Mouse (Mus musculus): ENCODE measurements around the gene Pkn3.
A peak's percentile ranks its signal among the peaks of the same experiment; 100 is the strongest.
"Not testable (repeated sequence)": the region's sequence is repeated elsewhere in the genome, so short reads cannot be mapped to it uniquely, and the experiment has no call there.

Gene Pkn3

GRCm38 (mm10) chr2:30077502-30078348 is at the start of gene Pkn3:
Gene Pkn3 (plus strand): TSS chr2:30077684.
- peak; percentile 93 for DNase-seq (ENCODE audit: low spot score)

GRCm38 (mm10) chr2:30032244-30032846 is 45.1 kb upstream of the Pkn3 start:
- no peak for DNase-seq (ENCODE audit: low spot score)

DNA sequence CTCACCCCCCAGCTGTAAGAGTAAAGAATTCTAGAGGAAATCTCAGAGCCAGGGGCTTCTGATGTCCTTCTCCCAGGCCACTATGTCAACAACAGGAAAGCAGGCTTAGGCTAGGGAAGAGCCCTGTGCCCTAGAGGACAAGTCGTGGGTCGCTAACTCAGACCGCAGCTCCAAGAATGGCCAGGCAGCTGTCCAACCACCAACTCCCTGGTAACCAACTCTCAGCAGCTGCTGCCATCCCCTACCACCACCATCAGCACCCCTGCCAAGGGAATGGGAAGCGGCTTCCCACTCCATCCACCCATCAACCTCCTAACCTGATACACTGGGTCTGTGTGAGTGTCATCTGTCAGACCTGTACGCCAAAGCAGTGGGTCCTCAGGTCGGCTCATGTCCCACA is 44.5 kb upstream of the Pkn3 start:
- DNase-seq (ENCODE audit: low spot score) = no peak

DNA sequence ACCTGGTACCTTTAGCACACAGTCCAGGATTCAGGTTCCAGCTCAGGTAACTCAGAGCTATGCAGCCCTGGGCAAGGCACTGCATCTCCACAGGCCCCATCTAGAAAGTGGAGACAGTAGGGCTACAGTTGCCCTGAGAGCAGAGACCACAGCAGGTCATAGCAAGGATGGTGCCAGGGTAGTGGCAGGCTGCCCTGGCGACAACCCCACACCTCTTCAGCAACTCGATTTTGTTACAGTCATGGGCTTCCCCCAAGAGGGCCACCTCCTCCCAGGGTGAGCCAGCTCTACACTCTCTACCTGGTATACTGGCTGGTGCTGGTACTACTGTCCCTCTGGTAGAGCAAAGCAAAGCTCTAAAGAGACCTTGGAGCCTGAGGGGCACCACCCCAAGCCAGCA is 39.7 kb upstream of the Pkn3 start:
- no peak for DNase-seq (ENCODE audit: low spot score)

- no peak for DNase-seq (ENCODE audit: low spot score)
Observed at GRCm38 (mm10) chr2:30038370-30038769, 39.1 kb upstream of the Pkn3 start.

GRCm38 (mm10) chr2:30039687-30040086 is 37.8 kb upstream of the Pkn3 start:
- no peak for DNase-seq (ENCODE audit: low spot score)

DNA sequence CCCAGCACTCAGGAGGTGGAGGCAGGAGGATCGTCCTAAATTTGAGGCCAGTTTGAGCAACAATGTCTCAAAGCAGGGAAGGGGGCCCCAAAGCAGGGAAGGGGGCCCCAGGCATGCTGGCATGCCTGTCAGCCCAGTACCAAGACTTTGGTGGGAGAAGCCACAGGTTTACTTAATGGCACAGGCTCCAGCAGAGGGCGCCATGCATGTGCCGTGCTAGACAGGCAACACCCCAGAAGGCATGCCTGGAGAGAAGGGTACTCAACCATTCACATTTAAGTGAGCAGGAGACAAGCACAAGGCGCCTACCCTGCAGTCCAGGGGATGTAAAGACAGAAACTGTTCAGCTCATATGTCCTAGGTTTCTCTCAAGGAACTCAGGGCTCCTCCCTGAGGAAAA is 35.0 kb upstream of the Pkn3 start:
- peak; percentile 90 for DNase-seq (ENCODE audit: low spot score)

DNA sequence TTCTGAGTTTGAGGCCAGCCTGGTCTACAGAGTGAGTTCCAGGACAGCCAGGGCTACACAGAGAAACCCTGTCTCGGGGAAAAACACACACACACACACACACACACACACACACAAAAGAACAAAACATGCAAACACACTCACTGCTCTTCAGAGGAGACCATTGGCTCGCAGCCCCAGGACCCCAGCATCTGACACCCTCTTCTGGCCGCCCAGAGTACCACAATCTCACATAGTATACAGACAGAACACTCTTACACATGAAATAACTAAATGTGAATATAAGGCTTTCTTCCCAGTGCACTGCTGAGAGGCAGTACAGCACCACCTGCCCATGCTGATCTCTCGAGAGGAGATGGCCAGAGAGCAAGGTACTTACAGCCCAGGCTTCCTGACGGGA is 32.9 kb upstream of the Pkn3 start:
- DNase-seq (ENCODE audit: low spot score) = no peak

GRCm38 (mm10) chr2:30047127-30047526 is 30.4 kb upstream of the Pkn3 start:
- no peak for DNase-seq (ENCODE audit: low spot score)

GRCm38 (mm10) chr2:30048101-30048501 is 29.4 kb upstream of the Pkn3 start:
- DNase-seq (ENCODE audit: low spot score) = no peak

- peak; percentile 98 for DNase-seq (ENCODE audit: low spot score)
Observed at GRCm38 (mm10) chr2:30048699-30049388, 28.6 kb upstream of the Pkn3 start, which contains the start of gene Wdr34. Gene Wdr34 (minus strand): TSS chr2:30048881.

DNA sequence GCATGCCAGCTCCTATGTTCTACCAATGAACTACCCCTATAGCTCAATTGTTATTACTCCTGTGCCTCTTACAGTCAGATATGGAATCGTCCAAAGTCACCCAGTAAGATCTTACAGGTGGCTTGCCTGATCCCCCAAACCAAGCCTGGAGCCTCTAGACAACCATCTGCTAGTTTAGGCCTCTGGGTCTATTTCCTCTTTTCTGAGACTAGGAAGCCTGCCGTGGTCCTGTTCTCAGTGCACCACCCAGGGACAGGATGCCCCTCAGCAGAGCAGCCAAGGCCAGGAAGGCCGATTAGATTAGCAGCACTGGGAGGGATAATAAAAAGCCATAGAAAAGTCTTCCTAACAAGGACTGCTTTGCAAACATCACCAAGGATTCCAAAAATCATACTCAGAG is 27.7 kb upstream of the Pkn3 start:
- DNase-seq (ENCODE audit: low spot score) = no peak

- no peak for DNase-seq (ENCODE audit: low spot score)
Observed at GRCm38 (mm10) chr2:30051992-30052761, 25.3 kb upstream of the Pkn3 start.

DNA sequence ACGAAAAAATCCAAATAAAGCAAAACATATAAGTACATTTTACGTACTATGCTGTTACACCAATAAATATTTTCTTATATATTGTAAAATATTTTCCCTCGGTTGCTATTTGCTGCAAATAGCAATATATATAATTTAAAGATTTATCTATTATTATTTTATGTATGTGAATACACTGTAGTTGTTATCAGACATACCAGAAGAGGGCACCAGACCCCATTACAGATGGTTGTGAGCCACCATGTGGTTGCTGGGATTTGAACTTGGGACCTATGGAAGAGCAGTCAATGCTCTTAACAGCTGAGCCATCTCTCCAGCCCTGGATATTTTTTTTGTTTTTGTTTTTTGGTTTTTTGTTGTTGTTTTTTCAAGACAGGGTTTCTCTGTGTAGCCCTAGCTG is 22.2 kb upstream of the Pkn3 start:
- not testable (repeated sequence) for DNase-seq (ENCODE audit: low spot score)

DNA sequence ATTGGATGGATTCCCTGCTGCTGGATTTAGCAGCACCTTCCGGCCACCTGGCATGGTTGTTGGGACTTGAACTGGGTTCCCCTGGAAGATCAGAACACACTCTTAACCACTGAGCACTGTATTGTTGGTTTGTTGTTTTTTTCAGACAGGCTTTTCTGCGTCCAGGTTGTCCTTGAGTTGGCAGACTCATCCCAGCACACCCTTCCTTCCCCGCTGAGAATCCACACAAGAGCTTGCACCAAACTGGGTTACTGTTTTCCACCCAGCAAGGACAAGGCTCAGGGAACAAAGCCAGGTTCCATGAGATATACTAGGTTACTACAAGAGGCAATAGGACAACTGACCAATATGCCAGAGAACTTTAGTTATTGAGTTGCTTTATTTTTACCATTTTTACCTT is 20.7 kb upstream of the Pkn3 start:
- DNase-seq (ENCODE audit: low spot score) = no peak

GRCm38 (mm10) chr2:30057223-30057904 is 20.1 kb upstream of the Pkn3 start, which contains the start of gene Set:
Gene Set (plus strand): TSS chr2:30057378.
- peak; percentile 67 for DNase-seq (ENCODE audit: low spot score)

DNA sequence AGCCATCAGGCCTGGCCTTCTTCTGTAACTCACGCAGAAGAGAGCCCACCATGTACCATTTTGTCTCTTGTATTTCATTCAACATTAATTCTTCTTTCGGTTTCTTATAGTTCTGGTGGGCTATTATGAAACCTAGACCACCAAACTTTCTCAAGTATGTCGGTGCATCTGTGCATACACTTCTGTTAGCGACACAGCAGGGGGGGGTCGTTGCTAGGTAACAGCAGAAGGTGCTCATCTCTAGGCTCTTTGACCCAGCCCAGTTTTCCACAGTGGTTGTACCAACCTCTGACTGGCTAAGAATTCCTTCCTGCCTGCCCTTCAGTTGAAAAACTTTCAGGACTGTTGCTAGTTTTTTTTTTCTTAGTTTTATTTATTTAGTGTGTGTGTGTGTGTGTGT is 19.1 kb upstream of the Pkn3 start:
- DNase-seq (ENCODE audit: low spot score) = peak; percentile 43

GRCm38 (mm10) chr2:30061215-30062166 is 16.0 kb upstream of the Pkn3 start:
- peak; percentile 91 for DNase-seq (ENCODE audit: low spot score)

- DNase-seq (ENCODE audit: low spot score) = peak; percentile 85
Observed at GRCm38 (mm10) chr2:30062249-30063093, 15.0 kb upstream of the Pkn3 start.

Data from embryo, embryonic 10.5 days (tissue).